Mouse (Mus musculus): ENCODE measurements around the gene Lcn2. TPM values are rescaled to one million over a fixed set of nuclear protein-coding genes. Genes with fewer than 3 reads are reported as not detected.
"Not testable (repeated sequence)": the region's sequence is repeated elsewhere in the genome, so short reads cannot be mapped to it uniquely, and the experiment has no call there.

The Lcn2 gene
- polyA plus RNA-seq, 1 experiment, result 0.19 TPM

- Histone ChIP-seq H3K4me3 (replicated peaks) (peak overlapping the region; percentile 81), H3K9me3 (ENCODE audit: control insufficient read depth, low read length) (no peaks in the 10 kb centered on the region), H3K27me3 (ENCODE audit: control insufficient read depth) (peaks cover 27% of the 10 kb centered on the region), H3K4me1 (ENCODE audit: control insufficient read depth) (peaks cover 42% of the 10 kb centered on the region), H3K36me3 (ENCODE audit: control insufficient read depth) (peaks cover 43% of the 10 kb centered on the region)
- TF ChIP-seq TAL1 (IDR thresholded peaks at IDR 0.05; ENCODE audit: low read length) (no peak), GATA1 (IDR thresholded peaks at IDR 0.05; ENCODE audit: low read length) (no peak)
Observed at GRCm38 (mm10) chr2:32381141-32381774, 6.8 kb downstream of the Lcn2 start.

DNA sequence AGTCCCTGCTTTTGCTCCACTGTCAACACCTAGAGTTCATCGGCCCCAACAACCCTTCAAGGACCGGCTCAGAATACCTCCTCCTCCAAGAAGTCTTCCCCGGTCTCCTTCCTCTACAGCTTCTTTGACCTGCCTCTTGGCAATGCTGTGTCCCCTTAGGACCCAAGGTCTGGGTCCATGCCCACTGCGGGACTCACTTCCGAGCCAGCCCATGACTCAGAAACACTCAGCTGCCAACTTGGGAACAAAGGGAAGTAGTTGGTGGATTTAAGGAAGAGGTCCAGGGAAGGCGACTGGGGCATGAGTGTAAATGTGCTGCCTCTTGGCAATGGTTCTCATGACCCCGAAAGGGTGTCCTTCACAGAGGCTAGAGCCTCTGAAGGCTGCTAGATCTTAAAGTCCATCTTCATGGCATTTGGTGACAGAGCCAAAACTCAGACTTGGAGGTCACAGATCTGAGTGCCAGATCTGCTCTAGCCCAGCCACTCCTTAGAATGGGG lies 8.0 kb downstream of the Lcn2 start:
- peaks cover 42% of the 10 kb centered on the region for H3K4me1 ChIP-seq (ENCODE audit: control insufficient read depth)
- peak overlapping the region; percentile 81 for H3K4me3 ChIP-seq (replicated peaks)
- no peaks in the 10 kb centered on the region for H3K9me3 ChIP-seq (ENCODE audit: control insufficient read depth, low read length)
- peaks cover 21% of the 10 kb centered on the region for H3K27me3 ChIP-seq (ENCODE audit: control insufficient read depth)
- H3K36me3 ChIP-seq (ENCODE audit: control insufficient read depth), result peaks cover 55% of the 10 kb centered on the region
- TF ChIP-seq TAL1 (IDR thresholded peaks at IDR 0.05; ENCODE audit: low read length) (no peak), GATA1 (IDR thresholded peaks at IDR 0.05; ENCODE audit: low read length) (no peak)

DNA sequence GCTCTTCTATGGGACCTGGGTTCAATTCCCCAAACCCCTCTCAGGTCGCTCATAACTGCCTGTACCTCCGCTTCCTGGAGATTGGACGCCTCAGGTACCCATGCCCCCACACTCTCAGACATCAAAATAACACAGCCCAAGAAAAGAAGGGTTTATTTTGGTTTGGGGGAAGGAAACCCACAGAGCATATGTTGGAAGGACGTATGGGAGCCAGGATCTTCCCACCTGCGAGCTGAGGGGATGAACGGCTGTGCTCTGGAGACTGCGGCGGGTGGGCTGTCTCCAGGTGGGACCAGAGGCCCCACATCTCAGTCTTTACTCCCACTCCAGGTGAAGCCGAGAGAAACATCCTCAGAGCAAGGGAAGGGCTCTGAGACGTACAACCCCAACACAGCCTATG lies 11.1 kb downstream of the Lcn2 start:
- no peak for TF ChIP-seq GATA1 (IDR thresholded peaks at IDR 0.05; ENCODE audit: low read length)
- no peak for TF ChIP-seq TAL1 (IDR thresholded peaks at IDR 0.05; ENCODE audit: low read length)
- Histone ChIP-seq H3K36me3 (ENCODE audit: control insufficient read depth) (peaks cover 82% of the 10 kb centered on the region), H3K4me1 (ENCODE audit: control insufficient read depth) (peaks cover 27% of the 10 kb centered on the region), H3K27me3 (ENCODE audit: control insufficient read depth) (peaks cover 2% of the 10 kb centered on the region), H3K4me3 (replicated peaks) (no peak overlapping the region), H3K9me3 (ENCODE audit: control insufficient read depth, low read length) (no peaks in the 10 kb centered on the region)

DNA sequence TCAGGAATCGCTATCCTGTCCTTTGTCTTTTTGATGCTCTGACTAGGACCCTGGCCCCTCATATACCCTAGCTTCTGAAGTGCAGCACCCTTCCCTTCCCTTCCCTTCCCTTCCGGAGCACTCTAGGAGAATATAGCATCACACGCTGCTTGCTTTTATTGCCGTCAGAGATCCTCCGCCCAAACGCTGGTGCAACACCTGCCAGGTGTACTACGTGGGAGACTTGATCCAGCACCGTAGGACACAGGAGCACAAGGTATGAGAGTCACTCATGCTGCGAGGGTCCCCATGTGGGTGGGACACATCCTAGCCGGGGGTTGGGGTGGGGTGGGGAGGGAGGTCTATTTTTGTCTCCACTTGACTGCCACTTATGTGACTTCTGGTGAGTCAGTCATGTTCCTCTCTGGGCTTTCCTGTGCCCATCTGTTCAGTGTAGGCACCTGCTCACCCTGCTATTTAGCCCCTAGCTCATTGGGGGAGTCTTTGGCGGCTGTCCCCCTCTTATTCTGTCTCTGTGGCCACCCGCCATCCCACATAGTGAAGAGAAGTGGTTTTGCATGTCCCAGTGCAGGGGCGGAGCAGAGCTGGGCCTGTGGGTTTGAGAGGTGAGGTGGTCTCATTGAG lies 12.6 kb downstream of the Lcn2 start:
- no peak for TF ChIP-seq GATA1 (IDR thresholded peaks at IDR 0.05; ENCODE audit: low read length)
- no peak for TF ChIP-seq TAL1 (IDR thresholded peaks at IDR 0.05; ENCODE audit: low read length)
- H3K4me3 ChIP-seq (replicated peaks), result no peak overlapping the region
- H3K4me1 ChIP-seq (ENCODE audit: control insufficient read depth), result peaks cover 12% of the 10 kb centered on the region
- H3K27me3 ChIP-seq (ENCODE audit: control insufficient read depth), result no peaks in the 10 kb centered on the region
- H3K9me3 ChIP-seq (ENCODE audit: control insufficient read depth, low read length), result no peaks in the 10 kb centered on the region
- peaks cover 96% of the 10 kb centered on the region for H3K36me3 ChIP-seq (ENCODE audit: control insufficient read depth)

DNA sequence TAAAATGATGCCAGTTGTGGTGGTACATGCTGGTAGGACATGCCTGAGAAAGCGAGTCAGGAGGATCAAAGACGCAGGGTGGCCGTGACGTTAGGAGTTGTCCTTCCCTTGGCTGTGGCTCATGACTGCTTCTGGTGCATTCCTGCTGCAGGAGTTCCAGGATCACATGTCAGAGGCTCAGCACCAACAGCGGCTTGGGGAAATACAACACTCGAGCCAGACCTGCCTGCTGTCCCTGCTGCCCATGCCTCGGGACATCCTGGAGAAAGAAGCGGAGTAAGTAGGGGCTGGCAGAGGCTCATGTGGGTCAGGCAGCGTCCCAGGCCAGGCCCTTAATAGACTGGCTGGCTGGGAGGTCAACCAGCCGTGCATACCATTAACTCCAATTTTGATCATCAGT lies 13.9 kb downstream of the Lcn2 start:
- TF ChIP-seq GATA1 (IDR thresholded peaks at IDR 0.05; ENCODE audit: low read length) (no peak), TAL1 (IDR thresholded peaks at IDR 0.05; ENCODE audit: low read length) (no peak)
- H3K36me3 ChIP-seq (ENCODE audit: control insufficient read depth), result peaks cover 96% of the 10 kb centered on the region

GRCm38 (mm10) chr2:32367315-32367714 lies 20.7 kb downstream of the Lcn2 start:
- TF ChIP-seq TAL1 (IDR thresholded peaks at IDR 0.05; ENCODE audit: low read length) (no peak), GATA1 (IDR thresholded peaks at IDR 0.05; ENCODE audit: low read length) (no peak)
- no peak overlapping the region for H3K4me3 ChIP-seq (replicated peaks)
- peaks cover 74% of the 10 kb centered on the region for H3K36me3 ChIP-seq (ENCODE audit: control insufficient read depth)
- H3K27me3 ChIP-seq (ENCODE audit: control insufficient read depth), result no peaks in the 10 kb centered on the region
- no peaks in the 10 kb centered on the region for H3K9me3 ChIP-seq (ENCODE audit: control insufficient read depth, low read length)
- peaks cover 23% of the 10 kb centered on the region for H3K4me1 ChIP-seq (ENCODE audit: control insufficient read depth)

More for the DNA sequence above, 13.9 kb downstream of the Lcn2 start:
- Histone ChIP-seq H3K9me3 (ENCODE audit: control insufficient read depth, low read length) (no peaks in the 10 kb centered on the region), H3K4me3 (replicated peaks) (no peak overlapping the region), H3K27me3 (ENCODE audit: control insufficient read depth) (no peaks in the 10 kb centered on the region), H3K4me1 (ENCODE audit: control insufficient read depth) (0 out of 2 replicates have a peak, but pooled peaks cover 2% of the 10 kb centered on the region)

DNA sequence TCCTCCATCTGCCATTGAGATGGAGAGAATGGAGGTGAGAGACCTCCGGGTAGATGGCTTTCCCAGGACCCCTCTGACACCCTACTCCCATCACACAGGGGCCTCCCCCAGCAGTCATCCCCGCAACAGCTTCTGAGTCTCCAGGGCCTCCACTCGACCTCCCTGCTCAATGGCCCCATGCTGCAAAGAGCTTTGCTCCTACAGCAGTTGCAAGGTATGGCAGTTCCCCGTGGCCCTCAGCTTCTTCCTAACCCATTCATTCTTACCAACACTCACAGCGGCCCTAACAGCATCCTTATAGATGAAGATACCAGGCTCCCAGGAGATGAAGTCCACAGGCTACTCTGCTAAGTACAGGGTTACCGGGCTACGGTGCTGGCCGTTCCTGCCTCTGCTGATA lies 23.9 kb downstream of the Lcn2 start:
- peak overlapping the region; percentile 78 for H3K4me3 ChIP-seq (replicated peaks)

DNA sequence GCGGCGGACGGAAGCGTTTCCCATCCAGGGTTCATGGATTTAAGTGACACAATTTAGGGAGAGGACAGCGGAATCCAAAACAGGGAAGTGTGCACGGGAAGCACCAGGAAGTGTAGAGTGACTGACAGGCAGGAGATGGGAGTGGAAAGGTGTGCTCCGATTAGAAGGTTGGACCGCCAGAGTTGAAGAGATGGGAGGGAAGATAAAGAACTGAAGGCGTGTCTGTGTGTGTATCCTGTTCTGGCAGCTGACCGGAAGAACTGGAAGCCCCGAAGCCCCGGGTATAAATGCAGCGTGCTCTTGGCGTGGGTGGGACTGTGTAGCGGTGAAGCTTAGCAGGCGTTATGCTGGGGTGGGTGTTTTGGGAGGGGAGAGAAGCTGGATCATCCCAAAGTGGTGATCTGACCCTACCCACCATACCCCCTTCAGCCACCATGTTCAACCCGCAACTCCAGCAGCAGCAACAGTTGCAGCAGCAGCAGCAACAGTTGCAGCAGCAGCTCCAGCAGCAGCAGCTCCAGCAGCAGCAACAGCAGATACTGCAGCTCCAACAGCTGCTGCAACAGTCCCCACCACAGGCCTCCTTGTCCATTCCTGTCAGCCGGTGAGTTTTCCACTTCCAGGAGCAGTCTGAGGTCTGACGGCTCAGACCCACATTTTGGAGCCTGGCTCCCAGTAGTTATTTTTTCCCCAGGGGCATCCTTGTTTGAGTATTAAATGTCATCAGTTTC lies 24.5 kb downstream of the Lcn2 start:
- Histone ChIP-seq H3K4me3 (replicated peaks) (peak overlapping the region; percentile 78), H3K9me3 (ENCODE audit: control insufficient read depth, low read length) (no peaks in the 10 kb centered on the region), H3K36me3 (ENCODE audit: control insufficient read depth) (peaks cover 41% of the 10 kb centered on the region), H3K4me1 (ENCODE audit: control insufficient read depth) (peaks cover 37% of the 10 kb centered on the region), H3K27me3 (ENCODE audit: control insufficient read depth) (peaks cover 12% of the 10 kb centered on the region)
- peak; percentile 92 for TF ChIP-seq GATA1 (IDR thresholded peaks at IDR 0.05; ENCODE audit: low read length)
- no peak for TF ChIP-seq TAL1 (IDR thresholded peaks at IDR 0.05; ENCODE audit: low read length)

More for the DNA sequence above, 23.9 kb downstream of the Lcn2 start:
- Histone ChIP-seq H3K4me1 (ENCODE audit: control insufficient read depth) (peaks cover 37% of the 10 kb centered on the region), H3K27me3 (ENCODE audit: control insufficient read depth) (peaks cover 12% of the 10 kb centered on the region), H3K36me3 (ENCODE audit: control insufficient read depth) (peaks cover 42% of the 10 kb centered on the region), H3K9me3 (ENCODE audit: control insufficient read depth, low read length) (no peaks in the 10 kb centered on the region)
- TF ChIP-seq GATA1 (IDR thresholded peaks at IDR 0.05; ENCODE audit: low read length), result no peak
- no peak for TF ChIP-seq TAL1 (IDR thresholded peaks at IDR 0.05; ENCODE audit: low read length)

- peaks cover 36% of the 10 kb centered on the region for H3K36me3 ChIP-seq (ENCODE audit: control insufficient read depth)
- TF ChIP-seq TAL1 (IDR thresholded peaks at IDR 0.05; ENCODE audit: low read length) (no peak), GATA1 (IDR thresholded peaks at IDR 0.05; ENCODE audit: low read length) (no peak)
- H3K27me3 ChIP-seq (ENCODE audit: control insufficient read depth), result peaks cover 12% of the 10 kb centered on the region
- no peaks in the 10 kb centered on the region for H3K9me3 ChIP-seq (ENCODE audit: control insufficient read depth, low read length)
- peaks cover 37% of the 10 kb centered on the region for H3K4me1 ChIP-seq (ENCODE audit: control insufficient read depth)
- H3K4me3 ChIP-seq (replicated peaks), result peak overlapping the region; percentile 78
Observed at GRCm38 (mm10) chr2:32362817-32363340, 25.2 kb downstream of the Lcn2 start.

GRCm38 (mm10) chr2:32362274-32362673 lies 25.8 kb downstream of the Lcn2 start:
- peaks cover 16% of the 10 kb centered on the region for H3K27me3 ChIP-seq (ENCODE audit: control insufficient read depth)
- H3K4me3 ChIP-seq (replicated peaks), result peak overlapping the region; percentile 78
- peaks cover 37% of the 10 kb centered on the region for H3K4me1 ChIP-seq (ENCODE audit: control insufficient read depth)
- H3K9me3 ChIP-seq (ENCODE audit: control insufficient read depth, low read length), result not testable (repeated sequence)
- peaks cover 30% of the 10 kb centered on the region for H3K36me3 ChIP-seq (ENCODE audit: control insufficient read depth)
